Mouse (Mus musculus): Measurements from ENCODE around the gene Tox2. TPM values are rescaled to one million over a fixed set of nuclear protein-coding genes. Genes with fewer than 3 reads are reported as not detected.

The Tox2 gene
- polyA plus RNA-seq (2017; shearing (Covaris generic)) = 15.7 TPM

GRCm38 (mm10) chr2:163202884-163203634 lies at the start of gene Tox2:
Tox2 (plus strand) TSS chr2:163203125.

Other genes starting within 250 kb of the Tox2 start
- gene Sgk2, start 215.8 kb upstream of the Tox2 start, polyA plus RNA-seq (2017; shearing (Covaris generic)) = not detected
- 65.6 TPM for gene Ift52, start 185.8 kb upstream of the Tox2 start, polyA plus RNA-seq (2017; shearing (Covaris generic))
- gene Mybl2, start 148.4 kb upstream of the Tox2 start, polyA plus RNA-seq (2017; shearing (Covaris generic)) = 5.1 TPM
- not detected for gene Gtsf1l, start 115.3 kb upstream of the Tox2 start, polyA plus RNA-seq (2017; shearing (Covaris generic))
- gene Jph2, start 194.9 kb downstream of the Tox2 start, polyA plus RNA-seq (2017; shearing (Covaris generic)) = not detected
- gene Oser1, start 221.6 kb downstream of the Tox2 start, polyA plus RNA-seq (2017; shearing (Covaris generic)) = 90.3 TPM
- not detected for gene Gdap1l1, start 235.4 kb downstream of the Tox2 start, polyA plus RNA-seq (2017; shearing (Covaris generic))

Measured in activated CD4-positive, CD25-positive, alpha-beta regulatory T cell, adult 9 weeks (primary cell).